Mouse (Mus musculus) midbrain, postnatal 0 days (tissue): Measurements from ENCODE around the gene Efnb1. TPM values are rescaled to one million over a fixed set of nuclear protein-coding genes. Genes with fewer than 3 reads are reported as not detected.
A peak's percentile ranks its signal among the peaks of the same experiment; 100 is the strongest.

ENCODE experiments used
- ATAC-seq: fragments of 200-750 bp; cut with Nextera tagmentation; 2 replicates; pipeline ENCODE4 v1.8.0; 2017; ENCODE audit warnings: moderate number of reproducible peaks, mild to moderate bottlenecking, moderate TSS enrichment, moderate library complexity; ENCODE audit not compliant: low FRiP score
- DNase-seq: peaks from one replicate; pipeline ENCODE4 v3.0.0-alpha.2; 2015; ENCODE audit warnings: low spot score
- H3K27ac ChIP-seq: fragments of 300-500 bp; sonication (generic); 2 replicates; pipeline ENCODE4 v1.5.1; 2014; ENCODE audit warnings: low read depth, mild to moderate bottlenecking, low read length, mixed read lengths
- H3K27me3 ChIP-seq: fragments of 300-500 bp; sonication (generic); 2 replicates; pipeline ENCODE4 v1.6.1; 2014; ENCODE audit warnings: low read length, control low read depth, mixed read lengths; ENCODE audit not compliant: insufficient read depth
- H3K36me3 ChIP-seq: fragments of 300-500 bp; sonication (generic); 2 replicates; pipeline ENCODE4 v1.6.1; 2014; ENCODE audit warnings: low read length, control low read depth, mixed read lengths; ENCODE audit not compliant: insufficient read depth
- H3K4me1 ChIP-seq: fragments of 300-500 bp; sonication (generic); 2 replicates; pipeline ENCODE4 v1.6.1; 2014; ENCODE audit warnings: mild to moderate bottlenecking, control low read depth, antibody characterized with exemption, low read length, mixed read lengths; ENCODE audit not compliant: insufficient read depth
- H3K4me2 ChIP-seq: fragments of 300-500 bp; sonication (generic); 2 replicates; pipeline ENCODE4 v1.6.1; 2014; ENCODE audit warnings: low read depth, mild to moderate bottlenecking, low read length, mixed read lengths; ENCODE audit not compliant: poor library complexity, severe bottlenecking
- H3K4me3 ChIP-seq: fragments of 300-500 bp; sonication (generic); 2 replicates; pipeline ENCODE4 v1.5.1; 2014; ENCODE audit warnings: low read depth, mild to moderate bottlenecking, low read length, moderate library complexity
- H3K9ac ChIP-seq: fragments of 300-500 bp; sonication (generic); replicated peaks from 2 replicates; pipeline ENCODE4 v1.6.1; 2014; ENCODE audit warnings: mild to moderate bottlenecking, low read length, moderate library complexity, mixed read lengths; ENCODE audit not compliant: poor library complexity, severe bottlenecking
- H3K9me3 ChIP-seq: fragments of 300-500 bp; sonication (generic); 2 replicates; pipeline ENCODE4 v1.6.1; 2016; ENCODE audit warnings: low read length, control low read depth
- CTCF ChIP-seq: IDR thresholded peaks from 2 replicates; pipeline ENCODE4 v1.5.1; 2016; ENCODE audit warnings: antibody characterized with exemption, mild to moderate bottlenecking
- WGBS: fragments of 180-500 bp; shearing (Covaris S2); extraction: QIAGEN DNeasy Blood & Tissue Kit; methylation state at CpG from one replicate; pipeline ENCODE4 v1.1.7; 2014; 5-methylcytosine and 5-hydroxymethylcytosine counted together
- polyA plus RNA-seq: library from polyadenylated mRNA; unstranded; fragments of >200 nt; fragmentation: Nextera tagmentation; extraction: Ambion mirVana; gene quantifications from 2 replicates; pipeline ENCODE4 v1.2.1, GENCODE M21; 2015
- total RNA-seq: library from RNA; depleted of rRNA; stranded (reverse); fragments of >200 nt; gene quantifications from 2 replicates; pipeline ENCODE4 v1.2.3, GENCODE M21; 2014; rRNA removed

Gene Efnb1
- total and polyA plus RNA-seq, 2 experiments from 2014 or later, result 13.6 to 22.4 TPM

DNA sequence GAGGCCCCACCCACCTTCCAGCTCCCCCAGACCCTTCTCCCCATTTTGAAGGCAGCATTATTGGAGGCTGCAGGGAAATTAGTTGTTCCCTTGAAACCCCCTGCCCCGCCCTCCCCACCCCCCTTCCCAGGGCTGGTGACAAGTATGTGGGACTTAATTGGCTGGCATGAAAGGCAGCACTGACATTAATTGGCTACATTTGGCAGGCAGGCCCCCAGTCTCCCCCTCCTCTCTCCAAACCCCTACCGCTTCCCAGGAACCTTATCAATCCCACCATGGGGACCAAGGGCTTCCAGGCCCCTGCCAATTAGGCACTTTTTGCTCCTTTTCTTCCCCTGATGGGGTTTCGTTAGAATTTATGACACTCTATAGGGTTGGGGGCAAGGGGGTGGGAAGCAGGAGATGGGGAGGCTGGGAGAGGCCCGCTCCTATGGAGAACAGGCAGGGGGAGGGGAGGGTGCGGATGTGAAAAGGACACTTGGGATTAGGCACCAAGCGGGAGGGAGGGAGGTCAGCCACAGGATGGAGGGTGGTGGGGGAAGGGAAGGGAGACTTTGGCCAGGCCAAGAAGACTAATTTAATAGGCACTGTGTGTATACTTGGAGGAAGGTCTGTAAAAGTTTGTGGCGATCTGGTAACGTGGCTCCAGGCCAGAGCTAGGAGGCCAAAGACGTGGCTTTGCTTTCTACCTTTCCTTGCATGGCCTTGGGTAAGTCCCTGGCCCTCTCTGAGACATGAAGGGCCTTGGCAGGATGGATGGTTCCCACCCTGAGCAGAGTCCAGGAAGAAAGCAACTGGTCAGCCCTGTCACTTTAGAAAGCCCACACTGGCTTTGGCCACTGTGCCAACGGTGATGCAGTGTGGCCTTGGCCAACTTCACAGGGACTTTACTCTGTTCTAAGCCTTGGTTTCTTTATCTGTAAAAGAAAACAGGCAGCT, 50.8 kb downstream of the Efnb1 start:
- no peaks in the 10 kb centered on the region for H3K36me3 ChIP-seq
- DNase-seq (no peak), ATAC-seq (no peak)
- WGBS, result 40% methylated on average over 10 of the region's 10 CpGs
- H3K4me2 ChIP-seq, result no peak overlapping the region
- H3K9ac ChIP-seq, result no peak overlapping the region
- no peaks in the 10 kb centered on the region for H3K9me3 ChIP-seq
- H3K4me1 ChIP-seq, result no peaks in the 10 kb centered on the region
- TF ChIP-seq CTCF, result no peak
- H3K27me3 ChIP-seq, result peaks cover 10% of the 10 kb centered on the region; the same call in 1 of the 2 replicates
- H3K4me3 ChIP-seq, result no peak overlapping the region
- H3K27ac ChIP-seq, result no peak overlapping the region

DNA sequence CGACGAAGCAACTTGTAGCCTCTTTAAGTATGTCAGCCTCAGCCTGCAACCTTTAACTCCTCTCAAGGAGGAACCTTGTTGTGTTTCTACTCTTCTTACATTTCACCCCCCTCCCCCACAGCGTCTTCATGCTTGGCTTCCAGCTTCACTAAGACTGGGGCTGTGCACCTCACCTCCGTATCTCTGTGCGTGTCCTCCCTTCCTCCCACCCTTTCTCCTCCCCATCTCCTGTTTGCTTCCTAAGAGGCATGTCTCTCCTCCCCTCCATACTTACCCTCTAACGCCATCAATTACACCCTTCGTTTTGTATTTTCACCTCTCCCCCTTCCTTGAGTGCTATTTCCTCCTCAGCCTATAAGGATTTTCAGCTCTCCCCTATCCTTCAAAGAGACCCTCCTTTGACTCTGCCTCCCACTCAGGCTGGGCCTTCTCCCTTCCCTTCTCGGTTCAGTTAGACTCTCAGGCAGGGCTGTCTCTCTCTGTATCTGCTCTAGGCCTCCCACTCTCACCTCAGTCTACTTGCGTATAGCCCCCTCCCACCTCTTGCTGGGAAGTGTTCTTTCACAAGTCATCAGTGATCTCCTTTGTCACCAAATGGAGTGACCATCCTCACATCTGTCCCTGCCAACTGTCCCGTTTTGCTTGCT, 55.6 kb downstream of the Efnb1 start:
- H3K36me3 ChIP-seq, result no peaks in the 10 kb centered on the region
- H3K27ac ChIP-seq, result no peak overlapping the region
- ATAC-seq, result no peak
- no peak for DNase-seq
- no peaks in the 10 kb centered on the region for H3K4me1 ChIP-seq
- H3K4me2 ChIP-seq, result no peak overlapping the region
- WGBS, result 74% methylated on average over 10 of the region's 10 CpGs
- H3K4me3 ChIP-seq, result no peak overlapping the region
- no peak for TF ChIP-seq CTCF
- no peaks in the 10 kb centered on the region for H3K9me3 ChIP-seq
- no peak overlapping the region for H3K9ac ChIP-seq
- H3K27me3 ChIP-seq, result peaks cover 4% of the 10 kb centered on the region; the same call in 1 of the 2 replicates

DNA sequence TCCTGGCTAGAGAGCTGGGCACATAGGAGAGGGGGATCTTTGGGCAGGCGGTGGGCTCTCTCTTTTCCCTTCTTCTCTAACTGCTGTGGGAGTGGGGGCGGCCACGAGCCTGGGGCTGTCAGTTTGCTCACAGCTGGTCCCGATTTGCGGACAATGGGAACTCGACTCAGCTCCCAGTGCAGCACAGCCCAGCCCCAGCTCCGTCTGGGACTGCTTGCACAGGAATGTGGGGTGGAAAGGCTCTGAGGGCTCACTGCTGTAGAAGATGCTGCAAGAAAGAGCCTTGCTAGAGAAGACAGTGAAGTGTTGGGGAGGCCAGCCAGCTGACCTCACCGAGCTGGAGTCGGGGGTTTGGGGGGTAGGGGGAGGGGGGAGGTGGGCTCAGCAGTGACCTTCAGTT, 61.0 kb downstream of the Efnb1 start:
- no peak overlapping the region for H3K4me3 ChIP-seq
- H3K4me1 ChIP-seq, result no peaks in the 10 kb centered on the region
- WGBS, result 38% methylated on average over 8 of the region's 9 CpGs
- peaks cover 5% of the 10 kb centered on the region; the same call in 1 of the 2 replicates for H3K27me3 ChIP-seq
- no peak overlapping the region for H3K9ac ChIP-seq
- no peak overlapping the region for H3K27ac ChIP-seq
- DNase-seq (no peak), ATAC-seq (no peak)
- H3K36me3 ChIP-seq, result no peaks in the 10 kb centered on the region
- no peak for TF ChIP-seq CTCF
- no peaks in the 10 kb centered on the region for H3K9me3 ChIP-seq
- no peak overlapping the region for H3K4me2 ChIP-seq

DNA sequence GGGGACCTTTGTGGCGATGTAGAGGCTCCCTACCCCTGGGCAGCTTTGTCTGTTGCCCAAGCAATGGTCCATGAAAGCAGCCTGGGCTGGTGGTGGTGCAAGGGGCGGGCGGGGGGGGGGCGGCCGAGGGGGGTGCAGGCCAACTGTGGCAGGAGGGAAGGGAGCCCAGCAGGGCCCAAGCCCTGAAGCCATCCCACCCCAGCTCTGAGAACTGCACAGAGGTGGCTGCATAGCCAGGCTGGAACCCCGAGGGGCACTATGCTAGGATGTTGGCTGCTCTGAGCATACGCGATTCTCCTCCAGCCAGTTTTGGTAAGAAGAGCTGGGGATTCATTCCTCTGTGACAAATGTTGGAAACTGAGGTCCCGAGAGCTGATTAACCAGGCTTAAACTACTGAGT, 62.6 kb downstream of the Efnb1 start:
- WGBS, result 24% methylated on average over 9 of the region's 9 CpGs

More for the DNA sequence above, 62.6 kb downstream of the Efnb1 start:
- no peaks in the 10 kb centered on the region for H3K4me1 ChIP-seq
- H3K36me3 ChIP-seq, result no peaks in the 10 kb centered on the region
- peak; percentile 66; the same call in 1 of the 2 replicates for ATAC-seq
- no peak for TF ChIP-seq CTCF
- H3K4me3 ChIP-seq, result no peak overlapping the region
- H3K4me2 ChIP-seq, result peak overlapping the region; percentile 46
- no peak for DNase-seq
- H3K9me3 ChIP-seq, result no peaks in the 10 kb centered on the region
- peaks cover 4% of the 10 kb centered on the region; the same call in 1 of the 2 replicates for H3K27me3 ChIP-seq
- 0 out of 2 replicates have a peak overlapping the region, but pooled peaks have one; percentile 19 for H3K9ac ChIP-seq
- no peak overlapping the region for H3K27ac ChIP-seq

Other genes starting within 250 kb of the Efnb1 start
- 36.4 and 49.3 TPM in 2 replicates for gene Ophn1, start 245.1 kb upstream of the Efnb1 start, total RNA-seq
- gene Ophn1, start 245.1 kb upstream of the Efnb1 start, polyA plus RNA-seq, result 27.6 and 32.2 TPM in 2 replicates
- 26.6 and 33.3 TPM in 2 replicates for gene Yipf6, start 199.8 kb upstream of the Efnb1 start, total RNA-seq
- gene Yipf6, start 199.8 kb upstream of the Efnb1 start, polyA plus RNA-seq, result 12.3 and 13.5 TPM in 2 replicates
- gene Stard8, start 132.9 kb upstream of the Efnb1 start, total RNA-seq, result 11.8 and 12.4 TPM in 2 replicates
- gene Stard8, start 132.9 kb upstream of the Efnb1 start, polyA plus RNA-seq, result 2.6 and 3.3 TPM in 2 replicates